Comparison of ENCODE assay signal across 22 mouse cellular contexts in genomic region chr1:156676596-156676995, GRCm38 (mm10). TPM values are rescaled to one million over a fixed set of nuclear protein-coding genes. Genes with fewer than 3 reads are reported as not detected.
DNase-seq lines count a peak whose midpoint lies in the region; ATAC-seq and TF ChIP-seq lines count a peak whose summit lies in the region.
"Had no signal": no experiment of that assay in that cellular context is flagged by ENCODE, and none has a peak within 500 bp of the region (broad histone marks: within the 10 kb centered on the region; RNA-seq: fewer than 3 reads in every experiment).

No protein-coding gene starts in this region.

- peaks cover 3% of the 10 kb centered on the region; the same call in 1 of the 2 replicates for H3K4me1 ChIP-seq in lung, embryonic 14.5 days (ENCODE audit: insufficient read depth)
- peaks cover 9% of the 10 kb centered on the region; the same call in 1 of the 2 replicates for H3K4me1 ChIP-seq in lung, postnatal 0 days (ENCODE audit: insufficient read depth, low read depth, low read length)

- no peaks in the 10 kb centered on the region for H3K27me3 ChIP-seq in lung, embryonic 14.5 days (ENCODE audit: insufficient read depth, low read length)
- H3K27me3 ChIP-seq in lung, postnatal 0 days (replicated peaks; ENCODE audit: insufficient read depth, low read length): no peaks in the 10 kb centered on the region
- H3K27me3 ChIP-seq: heart, embryonic 15.5 days; limb, embryonic 13.5 days; liver, embryonic 13.5 days; lung, embryonic 15.5 days had no signal

- intact Hi-C loops in heart, postnatal 36 days (cut with DNase I): loop anchor here (2.0 to 5.0 kb wide), 3 partner anchors 36 to 134 kb away; partner anchors contain the start of gene Abl2

- no peak overlapping the region for H3K9ac ChIP-seq in lung, embryonic 14.5 days
- H3K9ac ChIP-seq in lung, postnatal 0 days (replicated peaks; ENCODE audit: low read depth): no peak overlapping the region
- H3K9ac ChIP-seq: forebrain, postnatal 0 days; heart, embryonic 15.5 days; limb, embryonic 13.5 days; liver, embryonic 13.5 days; lung, embryonic 15.5 days had no signal

- H3K4me3 ChIP-seq in lung, embryonic 14.5 days (ENCODE audit: low read depth, low read length): no peak overlapping the region
- H3K4me3 ChIP-seq in lung, postnatal 0 days (ENCODE audit: low read depth, low read length): no peak overlapping the region
- H3K4me3 ChIP-seq: embryonic facial prominence, embryonic 10.5 days; heart, adult 2 months; heart, embryonic 15.5 days; layer of hippocampus, adult 2 months; limb, embryonic 13.5 days; liver, embryonic 13.5 days; lung, embryonic 15.5 days had no signal

- no peaks in the 10 kb centered on the region for H3K9me3 ChIP-seq in lung, embryonic 14.5 days (ENCODE audit: low read depth, low read length)
- no peaks in the 10 kb centered on the region for H3K9me3 ChIP-seq in lung, postnatal 0 days (ENCODE audit: low read length)
- H3K9me3 ChIP-seq: embryonic facial prominence, embryonic 10.5 days; heart, embryonic 15.5 days; limb, embryonic 13.5 days; liver, embryonic 13.5 days; lung, embryonic 15.5 days had no signal

- 70% methylated on average over 5 of the region's 5 CpGs for WGBS in lung, embryonic 14.5 days
- 62% methylated on average over 5 of the region's 5 CpGs for WGBS in lung, postnatal 0 days

- no peak for TF ChIP-seq CTCF in lung, embryonic 14.5 days (IDR thresholded peaks at IDR 0.05; ENCODE audit: low read depth)
- no peak for TF ChIP-seq CTCF in lung, postnatal 0 days (IDR thresholded peaks at IDR 0.05)

- peaks cover 15% of the 10 kb centered on the region for H3K36me3 ChIP-seq in lung, embryonic 14.5 days (ENCODE audit: insufficient read depth)
- H3K36me3 ChIP-seq in lung, postnatal 0 days (ENCODE audit: insufficient read depth, low read length): peaks cover 4% of the 10 kb centered on the region; the same call in 1 of the 2 replicates

- no peak for ATAC-seq in cerebellum, adult (ENCODE audit: insufficient number of reproducible peaks, low FRiP score, low TSS enrichment)
- no peak for ATAC-seq in lung, embryonic 14.5 days (ENCODE audit: insufficient read depth)
- ATAC-seq in lung, postnatal 0 days: no peak
- ATAC-seq: activated CD4-positive, CD25-positive, alpha-beta regulatory T cell, adult 4 months; CD4-positive, CD25-positive, alpha-beta regulatory T cell, adult 4 months; forebrain, postnatal 0 days; hindbrain, postnatal 0 days; intestine, embryonic 16.5 days had no signal

- no peak for TF ChIP-seq EP300 in lung, postnatal 0 days (IDR thresholded peaks at IDR 0.05)

- H3K27ac ChIP-seq in lung, embryonic 14.5 days (ENCODE audit: low read depth): no peak overlapping the region
- no peak overlapping the region for H3K27ac ChIP-seq in lung, postnatal 0 days (ENCODE audit: low read length)
- H3K27ac ChIP-seq: embryonic facial prominence, embryonic 10.5 days; heart, adult 2 months; heart, embryonic 15.5 days; hindbrain, postnatal 0 days; layer of hippocampus, adult 2 months; limb, embryonic 13.5 days; liver, embryonic 13.5 days; lung, embryonic 15.5 days had no signal

- H3K4me2 ChIP-seq in lung, embryonic 14.5 days: no peak overlapping the region
- H3K4me2 ChIP-seq in lung, postnatal 0 days (replicated peaks; ENCODE audit: low read depth, low read length): no peak overlapping the region
- H3K4me2 ChIP-seq: heart, embryonic 15.5 days; limb, embryonic 13.5 days; liver, embryonic 13.5 days; lung, embryonic 15.5 days had no signal

- DNase-seq in cerebellum, adult 18-20 months: peak; percentile 45 to 52
- peak; percentile 89 for DNase-seq in heart, adult 11 months
- no peak for DNase-seq in heart, postnatal 36 days
- peak; percentile 28 for DNase-seq in lung, embryonic 14.5 days
- DNase-seq in lung, postnatal 0 days (ENCODE audit: low spot score): no peak
- no peak for DNase-seq in embryo, embryonic 10.5 days (ENCODE audit: low spot score)
- no peak for DNase-seq in testis, postnatal 10 days (ENCODE audit: low spot score)
- DNase-seq: gastrocnemius, postnatal 14 days; layer of hippocampus, postnatal 36 days had no signal

RNA-seq across cellular contexts. Expression of gene Tor3a, which starts 2.4 kb away (rescaled TPM):
- total RNA-seq in heart, postnatal 36 days (2021): 10 to 100 TPM; 10.8 to 14.2 TPM
- 8.3 and 8.7 TPM in 2 replicates for polyA plus RNA-seq in lung, embryonic 14.5 days (2014; fragmentation: Nextera tagmentation; extraction: Ambion mirVana)
- 36.1 and 37.8 TPM in 2 replicates for polyA plus RNA-seq in lung, postnatal 0 days (2015; fragmentation: Nextera tagmentation; extraction: Ambion mirVana)

RNA-seq across cellular contexts. Expression of gene Fam20b, which starts 42.3 kb away (rescaled TPM):
- 10 to 100 TPM; 55.4 to 56.6 TPM for total RNA-seq in heart, postnatal 36 days (2021)
- polyA plus RNA-seq in lung, embryonic 14.5 days (2014; fragmentation: Nextera tagmentation; extraction: Ambion mirVana): 29.5 and 31.1 TPM in 2 replicates
- polyA plus RNA-seq in lung, postnatal 0 days (2015; fragmentation: Nextera tagmentation; extraction: Ambion mirVana): 15.3 and 16.4 TPM in 2 replicates

Comparison
In these comparisons a context has a peak if more than half of its experiments do, and no peak if none do; other contexts are left out.
1. DNase-seq: peak in cerebellum, adult 18-20 months (2 of 2), heart, adult 11 months (single experiment) and lung, embryonic 14.5 days (single experiment); none in heart, postnatal 36 days (0 of 2), lung, postnatal 0 days (single experiment), embryo, embryonic 10.5 days (single experiment) and testis, postnatal 10 days (single experiment).